23 mouse cellular contexts compared by ENCODE assay signal in the genomic region with DNA sequence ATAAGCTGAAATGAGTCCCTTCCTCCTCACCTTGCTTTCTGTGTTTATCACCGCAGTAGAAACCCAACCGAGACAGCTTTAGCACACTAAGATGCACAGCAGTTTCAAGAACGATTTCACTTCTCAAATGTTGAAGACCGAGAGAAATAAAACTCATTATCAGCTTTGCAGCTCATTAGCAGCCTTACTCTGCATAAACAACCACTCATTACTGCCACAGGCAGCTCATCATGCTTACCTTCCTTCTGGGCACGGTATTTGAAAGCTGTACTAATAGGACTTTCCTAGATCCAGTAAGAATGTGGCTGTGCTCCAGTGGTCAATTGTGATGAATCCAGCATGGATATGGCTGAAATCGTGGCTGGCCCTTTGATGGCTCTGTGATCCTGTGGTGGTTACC. TPM values are rescaled to one million over a fixed set of nuclear protein-coding genes. Genes with fewer than 3 reads are reported as not detected.
"Had no signal": no experiment of that assay in that cellular context is flagged by ENCODE, and none has a peak within 500 bp of the region (broad histone marks: within the 10 kb centered on the region; RNA-seq: fewer than 3 reads in every experiment).

No protein-coding gene starts in this region.

- H3K36me3 ChIP-seq: midbrain, embryonic 10.5 days; midbrain, embryonic 12.5 days; neural tube, embryonic 12.5 days; stomach, embryonic 15.5 days had no signal

- H3K4me2 ChIP-seq: lung, embryonic 14.5 days; midbrain, embryonic 12.5 days; neural tube, embryonic 12.5 days; stomach, embryonic 15.5 days had no signal

- H3K4me1 ChIP-seq: midbrain, embryonic 10.5 days; midbrain, embryonic 12.5 days; neural tube, embryonic 12.5 days; stomach, embryonic 15.5 days had no signal

- H3K27me3 ChIP-seq: midbrain, embryonic 12.5 days; neural tube, embryonic 12.5 days; stomach, embryonic 15.5 days had no signal

- H3K27ac ChIP-seq: liver, embryonic 14.5 days; midbrain, embryonic 10.5 days; midbrain, embryonic 12.5 days; neural tube, embryonic 12.5 days; stomach, embryonic 15.5 days; stomach, postnatal 0 days had no signal

- H3K9ac ChIP-seq: liver, embryonic 14.5 days; lung, embryonic 14.5 days; midbrain, embryonic 12.5 days; neural tube, embryonic 12.5 days; stomach, embryonic 15.5 days had no signal

- H3K9me3 ChIP-seq: midbrain, embryonic 10.5 days; midbrain, embryonic 12.5 days; neural tube, embryonic 12.5 days; stomach, embryonic 15.5 days had no signal

- DNase-seq: lung, adult 18-20 months; lung, embryonic 14.5 days; lung, postnatal 10 days; lung, postnatal 4 days; midbrain, embryonic 14.5 days; right cerebral cortex, postnatal 14 days; thymus, adult 18-20 months; thymus, postnatal 14 days; thymus, postnatal 36 days had no signal

- ATAC-seq: midbrain, embryonic 16.5 days had no signal

- H3K4me3 ChIP-seq: midbrain, embryonic 10.5 days; midbrain, embryonic 12.5 days; myocyte; neural tube, embryonic 12.5 days; stomach, embryonic 15.5 days had no signal

RNA-seq across cellular contexts. Expression of gene Gabra5, which starts 23.0 kb away (rescaled TPM):
- total RNA-seq: megakaryocyte, adult 5-6 weeks; megakaryocyte-erythroid progenitor cell, adult 5-6 weeks; neutrophil, adult 5-6 weeks had no signal
- polyA plus RNA-seq: liver, embryonic 16.5 days; lung, embryonic 16.5 days; myocyte; spleen, adult 2 months had no signal
